Mouse (Mus musculus): ENCODE data around the gene Ptprn2.

DNA sequence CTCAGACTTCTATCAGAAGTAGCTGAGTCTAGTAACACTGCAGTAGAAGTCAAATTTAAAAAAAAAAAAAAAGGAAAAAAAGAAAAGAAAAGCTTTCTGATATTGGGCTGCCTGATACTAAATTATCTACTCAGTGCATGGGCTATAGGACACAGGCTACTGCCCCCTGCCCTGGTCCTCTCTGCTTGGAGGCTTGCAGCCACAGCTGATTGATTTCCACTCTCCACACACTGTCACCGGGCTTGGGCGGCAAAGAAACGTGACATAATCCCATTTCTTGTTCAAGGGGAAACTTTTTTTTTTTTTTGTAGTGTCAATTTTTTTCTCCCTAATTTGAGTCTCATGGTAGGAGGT, 766.9 kb downstream of the Ptprn2 start:
- TF ChIP-seq CTCF (IDR thresholded peaks at IDR 0.05; ENCODE audit: borderline replicate concordance, control insufficient read depth, extremely low read depth, insufficient read depth, low read length, poor library complexity) (no peak), POLR2A (IDR thresholded peaks at IDR 0.05; ENCODE audit: control insufficient read depth, extremely low read depth, insufficient read depth, low read length, poor library complexity) (no peak)
